Mouse (Mus musculus) heart, adult 2 months (tissue): ENCODE measurements around the gene Ndn. TPM values are rescaled to one million over a fixed set of nuclear protein-coding genes. Genes with fewer than 3 reads are reported as not detected.
A peak's percentile ranks its signal among the peaks of the same experiment; 100 is the strongest.

Experiments used
- DNase-seq, 2 experiments: peaks; one replicate each; pipeline ENCODE4 v3.0.0; 2021
- H3K27ac ChIP-seq: fragments of 200-600 bp; 2 replicates; pipeline ENCODE4 v1.8.1; 2022
- H3K27me3 ChIP-seq: fragments of 200-500 bp; 2 replicates; pipeline ENCODE4 v1.6.1; 2012; ENCODE audit warnings: mild to moderate bottlenecking, low read length, inconsistent platforms, mixed read lengths; ENCODE audit not compliant: control insufficient read depth, insufficient read depth
- H3K36me3 ChIP-seq: fragments of 200-500 bp; 2 replicates; pipeline ENCODE4 v1.6.1; 2012; ENCODE audit warnings: low read length, inconsistent platforms; ENCODE audit not compliant: control insufficient read depth, insufficient read depth
- H3K4me1 ChIP-seq: fragments of 200-500 bp; 2 replicates; pipeline ENCODE4 v1.6.1; 2011; ENCODE audit warnings: low read length; ENCODE audit not compliant: control insufficient read depth, insufficient read depth
- H3K4me3 ChIP-seq: fragments of 200-600 bp; 2 replicates; pipeline ENCODE4 v1.8.1; 2022
- H3K79me2 ChIP-seq: fragments of 200-500 bp; replicated peaks from 2 replicates; pipeline ENCODE4 v1.6.1; 2012; ENCODE audit warnings: mild to moderate bottlenecking, inconsistent platforms, low read length, moderate library complexity, mixed read lengths; ENCODE audit not compliant: control insufficient read depth, insufficient read depth
- H3K9ac ChIP-seq: fragments of 200-500 bp; 2 replicates; pipeline ENCODE4 v1.6.1; 2012; ENCODE audit warnings: low read depth, mild to moderate bottlenecking, control low read depth, inconsistent platforms, low read length, mixed read lengths
- CTCF ChIP-seq: fragments of 200-600 bp; IDR thresholded peaks from 2 replicates; pipeline ENCODE4 v1.8.1; 2022; ENCODE audit warnings: antibody characterized with exemption, mild to moderate bottlenecking, moderate library complexity
- EP300 ChIP-seq: fragments of 200-500 bp; IDR thresholded peaks from 2 replicates; pipeline ENCODE4 v1.6.1; 2011; ENCODE audit warnings: low read depth, low read length, control low read depth; ENCODE audit not compliant: insufficient read depth
- POLR2A ChIP-seq: fragments of 200-500 bp; IDR thresholded peaks from 2 replicates; pipeline ENCODE4 v1.6.1; 2011; ENCODE audit warnings: mild to moderate bottlenecking, low read depth, low read length, control low read depth; ENCODE audit not compliant: insufficient read depth
- WGBS: fragments of 180-500 bp; shearing (Covaris S2); methylation state at CpG from one replicate; pipeline ENCODE4 v1.1.7; 2018; 5-methylcytosine and 5-hydroxymethylcytosine counted together
- intact Hi-C: fragments of 180-260 bp; cut with DNase I; formaldehyde crosslinking; loops from one replicate; pipeline ENCODE4 v1.15.1; 2025
- polyA plus RNA-seq: library from polyadenylated mRNA; depleted of rRNA; stranded (reverse); fragments of >200 nt; gene quantifications from 2 replicates; pipeline ENCODE4 v1.2.3, GENCODE M21; 2012
- total RNA-seq, 2 experiments: library from RNA; stranded (reverse); gene quantifications; 2 replicates each; pipeline ENCODE4 v1.2.3; 2021

Ndn gene
- total and polyA plus RNA-seq, 3 experiments = 4.4 to 5.3 (median 4.7) TPM

DNA sequence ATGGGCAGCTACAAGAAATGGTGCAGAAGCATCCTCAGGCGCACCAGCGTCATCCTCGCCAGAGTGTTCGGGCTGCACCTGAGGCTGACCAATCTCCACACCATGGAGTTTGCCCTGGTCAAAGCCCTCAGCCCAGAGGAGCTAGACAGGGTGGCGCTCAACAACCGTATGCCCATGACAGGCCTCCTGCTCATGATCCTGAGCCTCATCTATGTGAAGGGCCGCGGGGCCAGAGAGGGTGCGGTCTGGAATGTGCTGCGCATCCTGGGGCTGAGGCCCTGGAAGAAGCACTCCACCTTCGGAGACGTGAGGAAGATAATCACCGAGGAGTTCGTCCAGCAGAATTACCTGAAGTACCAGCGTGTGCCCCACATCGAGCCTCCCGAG is 2.4 kb downstream of the Ndn start:
- peak in 1 of 2 experiments; percentile 15 for DNase-seq
- H3K27me3 ChIP-seq = no peaks in the 10 kb centered on the region
- 30% methylated on average over 17 of the region's 17 CpGs for WGBS
- intact Hi-C loops = no loop called here
- no peak overlapping the region for H3K9ac ChIP-seq
- H3K4me1 ChIP-seq = no peaks in the 10 kb centered on the region
- no peaks in the 10 kb centered on the region for H3K79me2 ChIP-seq
- H3K36me3 ChIP-seq = no peaks in the 10 kb centered on the region
- no peak overlapping the region for H3K27ac ChIP-seq
- no peak for TF ChIP-seq CTCF
- TF ChIP-seq EP300 = no peak
- no peak for TF ChIP-seq POLR2A
- peak overlapping the region; percentile 48 for H3K4me3 ChIP-seq

- Histone ChIP-seq H3K4me3 (no peak overlapping the region), H3K4me1 (no peaks in the 10 kb centered on the region), H3K79me2 (no peaks in the 10 kb centered on the region), H3K27me3 (no peaks in the 10 kb centered on the region), H3K36me3 (no peaks in the 10 kb centered on the region), H3K27ac (no peak overlapping the region), H3K9ac (no peak overlapping the region)
- intact Hi-C loops = no loop called here
- DNase-seq = no peak
- WGBS = 40% methylated on average over 8 of the region's 8 CpGs
- no peak for TF ChIP-seq EP300
Observed at GRCm38 (mm10) chr7:62351266-62351665, 4.9 kb downstream of the Ndn start.

DNA sequence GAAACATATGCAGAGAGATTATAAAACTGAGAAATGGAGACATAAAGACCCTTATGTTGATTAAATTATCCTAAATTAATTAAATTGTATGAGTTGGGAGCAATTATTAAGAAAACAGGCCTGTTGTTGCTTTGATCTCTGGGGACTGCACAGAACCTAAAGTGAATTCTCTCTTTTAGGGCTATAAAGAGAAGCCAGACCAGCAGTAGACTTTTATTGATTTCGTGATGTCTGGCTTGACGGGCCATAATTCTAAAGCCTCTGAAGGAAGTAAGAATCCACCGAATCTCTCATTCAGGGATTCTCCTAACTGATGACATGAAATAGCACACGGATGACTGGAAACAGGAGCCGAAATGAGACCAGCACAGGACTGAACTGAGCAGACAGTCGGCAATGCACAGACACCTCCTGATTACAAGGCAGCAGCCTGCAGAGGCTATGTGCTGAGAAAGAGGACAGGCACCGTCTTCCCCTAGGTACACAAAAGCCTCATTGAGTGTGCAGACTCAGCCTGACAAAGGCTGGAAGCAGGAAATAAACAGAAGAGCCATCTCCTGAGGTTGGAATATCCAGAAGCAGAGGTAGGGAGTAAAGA is 18.8 kb downstream of the Ndn start:
- H3K9ac ChIP-seq = no peak overlapping the region
- 59% methylated on average over 7 of the region's 7 CpGs for WGBS
- H3K27me3 ChIP-seq = no peaks in the 10 kb centered on the region
- H3K79me2 ChIP-seq = no peaks in the 10 kb centered on the region
- no peaks in the 10 kb centered on the region for H3K4me1 ChIP-seq
- no peak for DNase-seq
- no peaks in the 10 kb centered on the region for H3K36me3 ChIP-seq
- TF ChIP-seq CTCF = no peak
- no peak for TF ChIP-seq POLR2A
- no peak for TF ChIP-seq EP300
- H3K4me3 ChIP-seq = no peak overlapping the region
- intact Hi-C loops = no loop called here
- no peak overlapping the region for H3K27ac ChIP-seq

GRCm38 (mm10) chr7:62366730-62367129 is 20.4 kb downstream of the Ndn start:
- Histone ChIP-seq H3K4me3 (no peak overlapping the region), H3K4me1 (no peaks in the 10 kb centered on the region), H3K27me3 (no peaks in the 10 kb centered on the region), H3K9ac (no peak overlapping the region), H3K79me2 (no peaks in the 10 kb centered on the region), H3K36me3 (no peaks in the 10 kb centered on the region), H3K27ac (no peak overlapping the region)
- TF ChIP-seq CTCF (no peak), EP300 (no peak), POLR2A (no peak)
- no peak for DNase-seq
- 69% methylated on average over 8 of the region's 8 CpGs for WGBS
- intact Hi-C loops = no loop called here

DNA sequence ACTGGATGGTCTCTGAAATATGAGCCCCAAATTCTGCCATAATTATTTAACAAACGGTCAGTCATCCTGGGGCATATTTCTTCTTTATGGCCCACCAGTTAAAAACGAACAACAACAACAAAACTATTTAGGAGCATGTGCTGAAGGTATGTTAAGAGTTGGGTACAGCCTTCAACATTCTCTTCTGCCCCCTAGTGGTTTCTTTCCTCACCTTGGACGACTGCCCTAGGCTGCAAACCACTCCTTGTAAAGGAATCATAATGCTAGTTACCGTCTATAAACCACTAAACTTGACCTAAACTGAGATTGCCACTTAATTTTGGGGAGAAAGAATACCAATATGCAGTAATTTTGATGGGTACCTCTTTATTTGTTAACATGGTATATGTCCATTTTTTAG is 29.3 kb downstream of the Ndn start:
- Histone ChIP-seq H3K79me2 (no peaks in the 10 kb centered on the region), H3K36me3 (no peaks in the 10 kb centered on the region), H3K27ac (no peak overlapping the region), H3K27me3 (peaks cover 1% of the 10 kb centered on the region; the same call in 1 of the 2 replicates), H3K4me3 (no peak overlapping the region), H3K9ac (no peak overlapping the region), H3K4me1 (no peaks in the 10 kb centered on the region)
- intact Hi-C loops = no loop called here
- no peak for DNase-seq
- WGBS = 24% methylated on average over 4 of the region's 4 CpGs
- TF ChIP-seq CTCF (peak; percentile 55), EP300 (no peak)

- Histone ChIP-seq H3K36me3 (no peaks in the 10 kb centered on the region), H3K4me1 (no peaks in the 10 kb centered on the region), H3K9ac (no peak within 1 kb of the TSS), H3K79me2 (no peaks in the 10 kb centered on the region), H3K4me3 (no peak within 1 kb of the TSS), H3K27ac (no peak within 1 kb of the TSS), H3K27me3 (peaks cover 1% of the 10 kb centered on the region; the same call in 1 of the 2 replicates)
- intact Hi-C loops = no loop called here
- DNase-seq = no peak
- WGBS = 13% methylated on average over 31 of the region's 31 CpGs
- TF ChIP-seq EP300 (no peak), CTCF (no peak), POLR2A (no peak)
Observed at GRCm38 (mm10) chr7:62376510-62377304, 30.3 kb downstream of the Ndn start, which contains the start of gene Magel2. Gene Magel2 (plus strand): TSS chr7:62377010.
